Mouse (Mus musculus) C2C12 (cell line): Measurements from ENCODE around the gene Ccser1.

Experiments
- CEBPB ChIP-seq: IDR thresholded peaks from one replicate; pipeline ENCODE4 v1.6.1; 2011; ENCODE audit warnings: low read depth, mild to moderate bottlenecking, control low read depth, moderate library complexity
- CTCF ChIP-seq: IDR thresholded peaks from one replicate; pipeline ENCODE4 v1.5.1; 2011; ENCODE audit not compliant: control insufficient read depth, insufficient read depth, insufficient read length
- FOSL1 ChIP-seq: IDR thresholded peaks from one replicate; pipeline ENCODE4 v1.8.0; 2011; ENCODE audit warnings: mild to moderate bottlenecking, low read length; ENCODE audit not compliant: poor library complexity, insufficient read depth, severe bottlenecking
- MAX ChIP-seq: IDR thresholded peaks from one replicate; pipeline ENCODE4 v1.6.1; 2011; ENCODE audit warnings: mild to moderate bottlenecking, control low read depth
- MYOD1 ChIP-seq: IDR thresholded peaks from one replicate; pipeline ENCODE4 v1.6.1; 2011; ENCODE audit warnings: low read depth; ENCODE audit not compliant: control insufficient read depth, insufficient read length
- MYOG ChIP-seq: IDR thresholded peaks from one replicate; pipeline ENCODE4 v1.6.1; 2011; ENCODE audit not compliant: control insufficient read depth, insufficient read length; ENCODE audit errors: extremely low read depth
- USF1 ChIP-seq: IDR thresholded peaks from one replicate; pipeline ENCODE4 v1.6.1; 2011; ENCODE audit warnings: low read depth, mild to moderate bottlenecking, control low read depth, moderate library complexity

- TF ChIP-seq CTCF (no peak), USF1 (no peak), MYOG (no peak), MAX (no peak), CEBPB (no peak), MYOD1 (no peak), FOSL1 (no peak)
Measured at GRCm38 (mm10) chr6:61216514-61216913, 36.4 kb downstream of the Ccser1 start.
